Mouse (Mus musculus) embryo, embryonic 10 days (tissue): ENCODE measurements at regions not wholly inside any gene's neighbourhood (a gene's known extent, or its start where the extent isn't known, plus 50 kb on each side); places are given as distances from the start of the nearest gene placed in this dataset.

Experiments
- DNase-seq: peaks from one replicate; pipeline ENCODE4 v3.0.0-alpha.2; 2015; ENCODE audit warnings: low spot score

DNA sequence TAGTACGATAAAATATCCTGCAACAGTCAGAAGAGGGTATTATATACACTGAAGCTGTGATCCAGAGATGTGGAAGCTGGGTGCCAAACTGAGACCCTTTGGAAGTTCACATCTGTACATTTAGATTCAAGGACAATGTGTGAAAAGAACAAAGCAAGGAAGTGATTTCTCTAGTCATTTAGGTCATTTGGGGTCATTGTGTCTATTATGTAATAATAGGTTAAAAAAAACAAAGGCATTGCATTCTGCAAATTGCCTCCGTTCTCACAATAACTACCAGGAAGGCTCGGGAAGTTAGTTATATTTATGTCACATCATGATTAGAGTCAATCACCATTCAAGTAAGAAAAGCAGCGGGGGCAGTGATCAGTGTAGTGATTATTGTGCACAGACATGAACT, 563.3 kb downstream of the Trim52 start:
- peak; percentile 5 for DNase-seq

DNA sequence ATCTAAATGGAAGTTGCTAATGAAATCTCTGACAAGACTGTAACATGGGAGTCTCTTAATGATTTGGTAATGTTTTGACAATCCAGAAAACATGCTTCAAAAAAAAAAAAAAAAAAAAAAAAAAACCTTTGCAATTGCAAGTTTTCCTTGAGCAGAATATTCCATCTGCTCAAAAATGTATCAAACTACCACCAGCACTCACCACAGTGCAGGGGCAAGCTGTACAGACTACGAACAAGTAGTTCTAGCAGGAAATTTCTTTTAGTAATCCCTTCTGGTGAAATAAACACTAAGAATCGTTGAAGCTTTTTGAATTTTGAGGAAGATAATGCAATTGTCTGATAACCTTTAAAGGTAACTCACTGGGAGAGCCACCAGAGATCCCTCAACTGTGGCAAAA, 572.0 kb downstream of the Trim52 start:
- DNase-seq, result no peak

DNA sequence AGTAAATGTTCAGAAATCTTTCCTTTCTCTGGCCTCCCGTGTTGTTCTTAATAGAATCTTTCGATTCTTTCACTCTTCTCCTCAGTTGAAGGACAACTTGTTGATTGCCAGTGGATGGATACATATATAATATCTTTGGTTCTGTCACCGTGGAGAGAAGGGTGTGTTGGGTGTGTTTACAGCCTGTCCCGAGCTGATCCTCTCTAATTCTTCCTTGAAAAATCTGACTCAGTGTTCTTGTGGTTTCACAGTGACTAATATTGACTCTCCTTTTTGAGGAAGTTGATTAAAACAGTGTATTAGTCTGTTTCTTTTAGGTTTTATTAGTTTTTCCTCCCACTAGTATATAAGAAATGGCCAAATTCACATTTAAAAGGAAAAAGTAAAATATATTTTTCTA, 575.2 kb downstream of the Trim52 start:
- no peak for DNase-seq

DNA sequence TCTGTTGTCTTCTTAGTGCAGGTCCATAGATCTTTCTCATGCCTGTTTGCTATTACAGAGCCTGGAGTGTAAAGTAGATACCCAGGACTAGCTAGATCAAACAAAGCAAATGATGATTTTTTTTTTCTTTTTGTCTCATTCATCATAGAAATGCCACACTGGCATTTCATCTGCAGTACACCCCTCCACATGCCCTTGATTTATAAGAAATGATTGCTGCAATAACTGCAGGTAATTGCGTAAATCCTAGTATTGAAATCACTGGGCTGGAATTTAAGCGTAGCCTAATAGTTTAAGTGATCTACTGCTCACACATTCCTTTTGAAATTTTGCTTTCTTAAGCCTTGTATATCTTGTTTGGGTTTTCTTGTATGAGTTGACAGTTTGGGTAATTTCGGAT, 581.4 kb downstream of the Trim52 start:
- DNase-seq, result no peak

DNA sequence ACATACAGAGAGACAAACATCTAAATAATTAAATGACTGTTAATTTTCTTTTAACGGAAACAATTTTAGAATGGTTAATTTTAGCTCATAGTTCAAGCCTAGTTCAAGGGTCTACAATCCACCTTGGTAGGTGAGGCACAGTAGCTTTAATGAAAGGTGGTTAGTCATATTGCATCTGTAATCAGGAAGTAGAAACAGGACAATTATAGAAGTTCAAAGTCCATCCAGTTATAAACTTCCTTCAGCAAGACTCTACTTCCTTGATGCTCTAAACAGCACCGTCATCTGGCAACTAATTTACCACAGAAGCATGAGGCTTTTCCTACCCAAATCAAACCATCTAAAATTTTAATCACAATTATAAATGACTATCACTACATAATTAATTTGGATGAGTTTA, 608.0 kb downstream of the Trim52 start:
- no peak for DNase-seq

DNA sequence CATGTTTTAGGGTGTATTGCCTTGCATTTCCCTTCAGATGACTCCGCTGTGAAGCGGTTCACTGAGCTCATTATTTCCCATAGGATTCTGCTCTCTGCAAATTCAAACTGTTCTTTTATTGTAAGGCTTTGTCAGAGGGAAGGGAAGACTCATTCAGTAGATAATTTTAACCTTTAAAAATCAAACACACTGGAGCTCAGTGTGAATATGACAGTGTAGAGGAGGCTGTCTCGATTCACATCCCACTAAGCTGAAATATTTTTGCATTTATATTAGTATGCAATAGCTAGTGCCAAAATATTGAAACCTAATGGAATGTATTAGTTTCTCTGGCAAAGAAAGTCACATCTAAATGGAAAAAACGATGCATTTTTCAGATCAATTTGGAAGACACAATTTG, 627.8 kb downstream of the Trim52 start:
- DNase-seq, result no peak

DNA sequence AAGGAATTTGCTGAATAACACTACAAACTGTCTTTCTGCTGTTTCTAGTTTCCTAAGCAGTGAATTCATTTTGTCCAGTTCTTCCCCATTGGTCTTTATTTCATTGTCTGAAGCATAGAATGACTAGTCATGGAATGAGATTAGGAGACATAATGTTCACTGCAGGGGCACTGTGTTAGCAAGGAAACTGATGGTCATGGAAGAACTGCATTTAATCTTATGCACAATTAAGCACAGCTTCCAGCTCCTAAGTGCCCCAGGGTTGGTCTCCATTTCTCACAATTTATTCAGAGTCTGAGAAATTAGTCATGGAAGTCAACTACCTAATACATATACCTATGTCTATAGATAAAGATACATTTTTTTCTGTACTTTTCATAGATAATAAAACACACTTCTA, 634.9 kb downstream of the Trim52 start:
- DNase-seq, result no peak

DNA sequence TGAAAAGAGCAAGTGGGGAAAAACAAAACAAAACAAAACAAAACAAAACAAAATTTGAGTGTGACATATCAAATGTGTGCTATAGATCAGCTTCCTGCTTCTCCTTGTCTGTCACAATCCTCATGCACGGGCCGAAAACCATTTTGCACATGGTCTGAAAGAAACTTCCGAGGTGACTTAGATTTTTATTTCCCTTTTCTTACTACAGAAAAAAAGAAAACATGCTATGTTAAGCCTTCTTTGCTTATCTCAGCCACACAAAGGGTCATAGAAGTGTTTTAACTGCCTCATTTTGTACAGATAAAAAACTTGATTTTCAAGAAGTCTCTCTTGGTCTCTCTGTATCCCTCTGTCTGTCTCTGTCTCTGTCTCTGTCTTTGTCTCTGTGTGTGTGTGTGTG, 654.2 kb downstream of the Trim52 start:
- no peak for DNase-seq

DNA sequence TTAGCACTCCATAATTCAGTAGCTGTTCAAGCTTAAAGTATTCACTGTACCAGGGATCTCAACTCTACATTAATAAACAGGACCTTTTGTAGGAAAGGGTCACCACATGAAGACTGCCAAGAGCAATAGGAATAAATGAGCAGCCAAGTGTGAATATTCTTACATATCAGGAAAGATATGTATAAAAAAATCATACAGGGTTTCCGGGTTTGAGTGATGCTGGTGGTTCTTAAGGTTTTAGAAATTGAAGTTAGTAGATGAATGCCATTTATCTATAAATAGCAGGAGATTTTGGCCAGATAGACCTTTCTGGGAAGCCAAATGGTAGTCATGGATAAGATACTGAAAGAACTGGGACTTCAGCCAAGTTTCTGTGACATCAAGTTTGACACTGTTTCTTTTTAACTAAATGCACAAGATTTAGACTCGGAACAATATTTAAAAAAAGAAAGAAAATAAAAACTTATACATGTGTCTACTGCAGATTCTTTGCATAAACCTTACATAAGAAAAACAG, 657.1 kb downstream of the Trim52 start:
- DNase-seq, result no peak

DNA sequence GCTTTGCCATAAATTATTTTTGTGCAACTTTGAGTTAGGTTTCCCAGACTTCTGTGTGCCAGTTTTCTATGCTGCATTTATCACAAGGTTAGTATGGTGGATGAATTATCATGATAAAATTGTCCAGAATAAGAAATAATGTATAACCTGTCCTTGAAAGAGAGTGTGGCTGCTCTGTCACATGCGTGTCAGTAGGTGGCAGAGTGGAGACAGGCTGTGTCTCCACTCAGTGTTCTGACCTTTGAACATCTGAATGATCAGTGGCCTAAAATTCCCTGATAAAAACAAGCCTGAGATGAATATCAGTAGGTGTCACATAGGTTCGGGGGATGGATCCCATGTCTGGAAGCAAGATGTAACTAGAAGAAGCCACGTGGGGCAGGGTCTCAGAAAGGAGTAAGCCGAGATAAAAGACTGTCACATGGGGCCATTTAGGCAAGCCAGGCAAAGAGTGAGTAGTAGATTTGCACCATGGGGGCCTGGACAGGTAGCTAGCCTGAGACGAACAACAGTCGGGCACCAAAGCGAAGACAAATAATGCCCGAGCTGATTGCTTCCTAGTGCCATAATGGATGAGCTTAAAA, 660.0 kb downstream of the Trim52 start:
- DNase-seq, result peak; percentile 48
